Mouse (Mus musculus) kidney, embryonic 14.5 days (tissue): ENCODE measurements around the gene Drd4. TPM values are rescaled to one million over a fixed set of nuclear protein-coding genes. Genes with fewer than 3 reads are reported as not detected.

ENCODE experiments used
- ATAC-seq: fragments of 200-750 bp; cut with Nextera tagmentation; 2 replicates; pipeline ENCODE4 v1.8.0; 2017; ENCODE audit warnings: moderate number of reproducible peaks, mild to moderate bottlenecking, moderate TSS enrichment, moderate library complexity; ENCODE audit not compliant: low FRiP score, low TSS enrichment
- H3K27ac ChIP-seq: fragments of 300-500 bp; sonication (generic); 2 replicates; pipeline ENCODE4 v1.5.1; 2014; ENCODE audit warnings: low read depth, mild to moderate bottlenecking, low read length, moderate library complexity, mixed read lengths
- H3K27me3 ChIP-seq: fragments of 300-500 bp; sonication (generic); 2 replicates; pipeline ENCODE4 v1.6.1; 2014; ENCODE audit warnings: mild to moderate bottlenecking, low read length; ENCODE audit not compliant: control insufficient read depth, insufficient read depth
- H3K36me3 ChIP-seq: fragments of 300-500 bp; sonication (generic); 2 replicates; pipeline ENCODE4 v1.6.1; 2014; ENCODE audit warnings: low read length, mixed read lengths; ENCODE audit not compliant: control insufficient read depth, insufficient read depth
- H3K4me1 ChIP-seq: fragments of 300-500 bp; sonication (generic); 2 replicates; pipeline ENCODE4 v1.6.1; 2014; ENCODE audit warnings: low read length, mixed read lengths; ENCODE audit not compliant: control insufficient read depth, insufficient read depth
- H3K4me2 ChIP-seq: fragments of 300-500 bp; sonication (generic); replicated peaks from 2 replicates; pipeline ENCODE4 v1.6.1; 2014; ENCODE audit warnings: low read depth, mild to moderate bottlenecking, low read length
- H3K4me3 ChIP-seq: fragments of 300-500 bp; sonication (generic); 2 replicates; pipeline ENCODE4 v1.5.1; 2014; ENCODE audit warnings: mild to moderate bottlenecking, low read length
- H3K9ac ChIP-seq: fragments of 300-500 bp; sonication (generic); 2 replicates; pipeline ENCODE4 v1.6.1; 2014; ENCODE audit warnings: low read depth, mild to moderate bottlenecking, low read length, moderate library complexity
- H3K9me3 ChIP-seq: fragments of 300-500 bp; sonication (generic); 2 replicates; pipeline ENCODE4 v1.6.1; 2016; ENCODE audit warnings: low read length; ENCODE audit not compliant: control insufficient read depth
- WGBS: fragments of 180-500 bp; shearing (Covaris S2); extraction: QIAGEN DNeasy Blood & Tissue Kit; methylation state at CpG from one replicate; pipeline ENCODE4 v1.1.7; 2014; 5-methylcytosine and 5-hydroxymethylcytosine counted together
- polyA plus RNA-seq: library from polyadenylated mRNA; unstranded; fragments of >200 nt; fragmentation: Nextera tagmentation; extraction: Ambion mirVana; gene quantifications from 2 replicates; pipeline ENCODE4 v1.2.1, GENCODE M21; 2014

Gene Drd4
- polyA plus RNA-seq, 1 experiment from 2014 or later, result 1.4 TPM

- H3K9me3 ChIP-seq, result no peaks in the 10 kb centered on the region
- 10% methylated on average over 25 of the region's 25 CpGs for WGBS
- H3K4me2 ChIP-seq, result peak within 1 kb of the TSS; percentile 88
- ATAC-seq, result peak; percentile 67
- H3K4me3 ChIP-seq, result peak within 1 kb of the TSS; percentile 51
- no peaks in the 10 kb centered on the region for H3K27me3 ChIP-seq
- H3K27ac ChIP-seq, result no peak within 1 kb of the TSS
- peaks cover 11% of the 10 kb centered on the region for H3K4me1 ChIP-seq
- H3K9ac ChIP-seq, result peak within 1 kb of the TSS; percentile 58
- peaks cover 36% of the 10 kb centered on the region for H3K36me3 ChIP-seq
Measured at GRCm38 (mm10) chr7:141265739-141266561, 25.9 kb upstream of the Drd4 start, which contains the start of gene Irf7. Gene Irf7, minus strand, starts transcription at chr7:141266481.

- no peak overlapping the region for H3K4me2 ChIP-seq
- 76% methylated on average over 24 of the region's 24 CpGs for WGBS
Measured at GRCm38 (mm10) chr7:141268466-141269272, 23.1 kb upstream of the Drd4 start.

DNA sequence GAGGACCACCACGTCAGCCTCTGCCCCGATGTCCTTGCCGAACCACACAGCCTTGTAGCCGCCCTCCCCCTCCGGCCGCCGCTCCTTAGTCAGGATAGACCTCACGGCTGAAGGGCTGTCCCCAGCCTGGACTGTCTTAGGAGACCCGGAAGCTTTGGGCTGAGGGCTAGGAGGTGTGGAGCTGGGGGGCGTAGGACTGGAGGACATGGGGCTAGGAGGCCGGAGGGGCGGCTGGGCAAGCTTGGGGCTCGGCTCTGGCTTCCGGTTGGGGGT is 22.6 kb upstream of the Drd4 start:
- Histone ChIP-seq H3K9ac (no peak overlapping the region), H3K4me3 (no peak overlapping the region), H3K4me2 (no peak overlapping the region), H3K27ac (no peak overlapping the region), H3K36me3 (peaks cover 4% of the 10 kb centered on the region), H3K27me3 (no peaks in the 10 kb centered on the region), H3K4me1 (peaks cover 11% of the 10 kb centered on the region), H3K9me3 (no peaks in the 10 kb centered on the region)
- ATAC-seq, result no peak
- WGBS, result 80% methylated on average over 14 of the region's 14 CpGs

More at GRCm38 (mm10) chr7:141268466-141269272, 23.1 kb upstream of the Drd4 start:
- peaks cover 11% of the 10 kb centered on the region for H3K4me1 ChIP-seq
- no peak overlapping the region for H3K4me3 ChIP-seq
- no peaks in the 10 kb centered on the region for H3K27me3 ChIP-seq
- ATAC-seq, result no peak
- no peak overlapping the region for H3K27ac ChIP-seq
- H3K36me3 ChIP-seq, result peaks cover 9% of the 10 kb centered on the region
- H3K9ac ChIP-seq, result no peak overlapping the region
- no peaks in the 10 kb centered on the region for H3K9me3 ChIP-seq

DNA sequence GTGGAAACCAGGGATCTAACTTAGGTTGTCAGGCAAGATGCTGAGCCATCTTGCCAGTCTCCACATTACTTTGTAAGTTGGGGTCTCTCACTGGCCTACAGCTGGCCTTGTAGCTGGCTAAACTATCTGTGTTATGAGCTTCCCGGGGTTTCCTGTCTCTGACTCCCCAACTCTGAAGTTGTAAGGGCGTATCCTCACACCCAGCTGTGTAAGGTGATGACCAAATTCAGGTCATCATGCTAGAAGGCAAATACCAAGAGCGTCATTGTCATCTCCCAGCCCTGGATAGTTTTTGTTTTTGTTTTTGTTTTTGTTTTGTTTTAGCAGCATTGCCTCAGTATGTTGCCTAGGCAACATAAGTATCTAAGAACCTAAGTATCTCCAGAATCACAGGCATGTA is 21.2 kb upstream of the Drd4 start:
- H3K9me3 ChIP-seq, result no peaks in the 10 kb centered on the region
- no peak overlapping the region for H3K27ac ChIP-seq
- no peak overlapping the region for H3K4me3 ChIP-seq
- H3K4me2 ChIP-seq, result no peak overlapping the region
- no peak for ATAC-seq
- H3K36me3 ChIP-seq, result no peaks in the 10 kb centered on the region
- H3K4me1 ChIP-seq, result peaks cover 3% of the 10 kb centered on the region
- WGBS, result 87% methylated on average over 3 of the region's 3 CpGs
- no peak overlapping the region for H3K9ac ChIP-seq
- H3K27me3 ChIP-seq, result no peaks in the 10 kb centered on the region

DNA sequence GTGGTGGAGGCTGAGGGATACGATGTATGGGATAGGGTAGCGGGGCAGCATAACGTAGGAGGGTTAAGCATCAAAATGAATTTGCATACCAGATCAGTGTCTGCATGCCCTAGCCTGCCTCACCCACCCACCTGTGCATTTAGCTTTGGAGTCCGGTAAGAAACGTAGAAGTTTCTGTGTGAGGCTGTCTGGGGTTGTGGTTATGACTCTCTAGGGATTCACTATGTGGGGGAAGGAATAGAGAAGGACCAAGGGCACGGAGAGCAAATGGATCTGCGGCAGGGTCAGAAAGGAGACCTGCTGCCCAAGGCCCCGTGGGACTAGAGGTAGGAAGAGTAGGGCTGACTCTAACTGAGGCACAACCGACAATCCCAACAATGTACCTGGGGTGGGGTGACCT is 16.4 kb upstream of the Drd4 start:
- no peak overlapping the region for H3K27ac ChIP-seq
- 74% methylated on average over 9 of the region's 9 CpGs for WGBS
- H3K9ac ChIP-seq, result no peak overlapping the region
- H3K27me3 ChIP-seq, result no peaks in the 10 kb centered on the region
- H3K36me3 ChIP-seq, result no peaks in the 10 kb centered on the region
- H3K4me1 ChIP-seq, result peaks cover 4% of the 10 kb centered on the region; the same call in 1 of the 2 replicates
- no peak overlapping the region for H3K4me3 ChIP-seq
- ATAC-seq, result no peak
- no peaks in the 10 kb centered on the region for H3K9me3 ChIP-seq
- no peak overlapping the region for H3K4me2 ChIP-seq

- 0 out of 2 replicates have a peak within 1 kb of the TSS, but pooled peaks have one; percentile 1 for H3K4me2 ChIP-seq
- no peak within 1 kb of the TSS for H3K9ac ChIP-seq
- ATAC-seq, result peak; percentile 33; the same call in 1 of the 2 replicates
Measured at GRCm38 (mm10) chr7:141276546-141276945, 15.3 kb upstream of the Drd4 start, which contains the start of gene Cdhr5. Gene Cdhr5, minus strand, starts transcription at chr7:141276786.

DNA sequence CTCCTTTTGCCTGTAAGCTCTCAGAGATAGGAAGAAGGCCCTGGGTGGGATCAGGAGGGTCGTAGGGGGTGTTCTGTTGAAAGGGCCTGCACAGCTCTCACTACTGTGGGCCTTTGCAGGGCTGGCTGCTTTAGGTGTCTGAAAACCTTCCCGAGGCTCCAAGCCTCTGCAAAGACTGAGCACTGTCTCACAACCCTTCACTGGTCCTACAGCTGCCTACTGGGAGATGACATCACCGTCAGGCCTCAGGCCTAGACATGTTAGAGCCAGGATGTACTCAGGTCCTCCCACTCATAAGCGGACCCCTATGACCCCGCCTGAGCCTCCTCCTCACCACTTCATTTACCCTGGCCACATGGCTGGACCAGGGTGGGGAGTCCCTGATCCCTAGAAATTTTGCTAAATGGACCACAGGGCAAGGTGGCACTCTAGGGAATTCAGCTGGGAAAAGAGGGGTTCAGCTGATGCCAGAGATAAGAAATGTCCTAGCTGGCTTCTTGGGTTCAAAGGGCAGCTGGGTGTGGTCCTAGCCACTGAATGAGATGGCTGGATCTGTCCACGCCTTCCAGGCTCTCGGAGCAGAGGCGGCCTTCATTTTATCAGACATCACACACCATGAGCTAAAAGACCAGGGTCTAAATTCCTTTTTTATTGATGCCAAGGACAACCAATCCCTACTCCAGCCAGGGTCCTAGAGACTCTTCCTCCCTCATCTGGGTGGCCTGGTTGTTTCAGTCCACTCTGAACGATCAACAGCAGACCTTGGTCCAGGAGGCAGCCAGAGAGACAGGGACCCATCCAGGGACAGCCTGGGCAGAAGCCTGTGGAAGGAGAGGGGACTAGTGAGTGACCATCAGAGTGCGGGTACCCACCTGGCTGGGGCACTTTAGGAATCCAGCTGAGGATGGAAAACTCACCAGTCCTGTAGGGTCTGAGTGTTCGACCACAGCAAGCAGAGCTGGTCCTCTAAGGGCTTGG is 13.8 kb upstream of the Drd4 start:
- peak overlapping the region; percentile 88 for H3K4me2 ChIP-seq
- 66% methylated on average over 11 of the region's 11 CpGs for WGBS
- H3K27ac ChIP-seq, result no peak overlapping the region
- ATAC-seq, result peak; percentile 28
- H3K27me3 ChIP-seq, result no peaks in the 10 kb centered on the region
- peaks cover 4% of the 10 kb centered on the region; the same call in 1 of the 2 replicates for H3K4me1 ChIP-seq
- no peaks in the 10 kb centered on the region for H3K9me3 ChIP-seq
- H3K4me3 ChIP-seq, result peak overlapping the region; percentile 44; the same call in 1 of the 2 replicates
- peak overlapping the region; percentile 56; the same call in 1 of the 2 replicates for H3K9ac ChIP-seq
- no peaks in the 10 kb centered on the region for H3K36me3 ChIP-seq

More at GRCm38 (mm10) chr7:141276546-141276945, 15.3 kb upstream of the Drd4 start, which contains the start of gene Cdhr5:
- no peak within 1 kb of the TSS for H3K27ac ChIP-seq
- H3K9me3 ChIP-seq, result no peaks in the 10 kb centered on the region
- WGBS, result 22% methylated on average over 11 of the region's 11 CpGs
- no peaks in the 10 kb centered on the region for H3K36me3 ChIP-seq
- no peaks in the 10 kb centered on the region for H3K27me3 ChIP-seq
- H3K4me1 ChIP-seq, result peaks cover 4% of the 10 kb centered on the region; the same call in 1 of the 2 replicates
- no peak within 1 kb of the TSS for H3K4me3 ChIP-seq
